Mouse (Mus musculus) megakaryocyte, embryonic 14.5 days (primary cell): ENCODE measurements at regions not wholly inside any gene's neighbourhood (a gene's known extent, or its start where the extent isn't known, plus 50 kb on each side); places are given as distances from the start of the nearest gene placed in this dataset.
A peak's percentile ranks its signal among the peaks of the same experiment; 100 is the strongest.

Experiments used
- H3K27me3 ChIP-seq: replicated peaks from 2 replicates; pipeline ENCODE3; 2012; ENCODE audit warnings: inconsistent platforms
- H3K36me3 ChIP-seq: replicated peaks from 2 replicates; pipeline ENCODE3; 2012; ENCODE audit warnings: low read length, inconsistent platforms, mixed read lengths
- H3K4me1 ChIP-seq: 2 replicates; pipeline ENCODE4 v1.6.1; 2012; ENCODE audit warnings: inconsistent platforms
- H3K4me3 ChIP-seq: replicated peaks from 2 replicates; pipeline ENCODE3; 2012; ENCODE audit warnings: moderate library complexity, mild to moderate bottlenecking, inconsistent platforms
- H3K9me3 ChIP-seq: 2 replicates; pipeline ENCODE4 v1.6.1; 2012; ENCODE audit warnings: inconsistent platforms
- FLI1 ChIP-seq: IDR thresholded peaks from 2 replicates; pipeline ENCODE4 v1.6.1; 2012; ENCODE audit warnings: low read length, inconsistent platforms, mixed read lengths
- GATA1 ChIP-seq: IDR thresholded peaks from 3 replicates; pipeline ENCODE4 v1.6.1; 2012; ENCODE audit warnings: mixed read lengths, low read length, inconsistent platforms, borderline replicate concordance

DNA sequence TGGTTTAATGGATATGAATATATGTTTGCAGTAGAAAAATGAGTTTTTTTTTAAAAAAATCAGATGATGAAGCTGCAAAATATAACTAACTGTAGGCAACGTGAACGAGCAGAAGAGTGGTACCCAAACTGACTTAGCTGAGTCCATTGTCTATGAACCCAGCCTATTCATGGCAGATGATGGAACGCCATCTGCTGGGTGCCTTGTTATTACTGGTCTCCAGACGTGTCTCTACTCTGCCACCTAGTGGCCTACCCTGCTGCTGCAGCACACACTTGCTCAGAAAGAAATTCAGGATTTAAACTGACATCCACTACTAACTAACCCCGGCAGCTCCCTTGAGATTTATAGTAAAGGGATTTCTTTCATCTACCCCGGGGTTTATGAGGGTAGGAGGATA is 143.7 kb downstream of the Csl start:
- Histone ChIP-seq H3K4me1 (no peaks in the 10 kb centered on the region), H3K27me3 (peaks cover 4% of the 10 kb centered on the region), H3K36me3 (no peaks in the 10 kb centered on the region), H3K4me3 (no peak overlapping the region), H3K9me3 (peaks cover 6% of the 10 kb centered on the region)
- TF ChIP-seq FLI1 (no peak), GATA1 (no peak)

GRCm38 (mm10) chr10:99617623-99618022 is 141.8 kb downstream of the Csl start:
- Histone ChIP-seq H3K27me3 (peaks cover 4% of the 10 kb centered on the region), H3K4me1 (no peaks in the 10 kb centered on the region), H3K36me3 (no peaks in the 10 kb centered on the region), H3K9me3 (peaks cover 6% of the 10 kb centered on the region), H3K4me3 (no peak overlapping the region)
- TF ChIP-seq GATA1 = no peak
- TF ChIP-seq FLI1 = no peak

GRCm38 (mm10) chr10:99619421-99620151 is 139.9 kb downstream of the Csl start:
- H3K36me3 ChIP-seq = no peaks in the 10 kb centered on the region
- H3K4me3 ChIP-seq = peak overlapping the region; percentile 14
- peaks cover 4% of the 10 kb centered on the region for H3K27me3 ChIP-seq
- H3K9me3 ChIP-seq = no peaks in the 10 kb centered on the region
- TF ChIP-seq GATA1 = no peak
- TF ChIP-seq FLI1 = no peak
- H3K4me1 ChIP-seq = no peaks in the 10 kb centered on the region

DNA sequence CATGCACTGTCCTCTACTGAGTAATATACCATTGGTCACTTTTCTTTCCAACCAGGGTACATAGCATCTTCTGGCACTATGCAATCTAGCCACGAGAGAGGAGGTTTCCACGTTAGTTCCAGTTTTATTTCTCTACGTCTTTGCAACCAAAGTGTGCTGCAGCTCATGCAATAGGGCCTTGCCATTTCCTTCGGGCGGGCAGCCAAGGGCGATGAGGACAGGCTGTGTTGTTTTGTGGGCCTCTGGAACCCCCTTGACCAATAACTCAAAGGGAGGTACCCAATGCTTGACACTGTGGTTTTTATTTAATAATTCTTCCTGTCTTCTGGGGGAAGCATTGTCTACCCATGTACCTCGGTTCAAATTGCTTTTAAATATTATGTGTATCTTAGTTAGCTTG is 139.0 kb downstream of the Csl start:
- Histone ChIP-seq H3K27me3 (peaks cover 2% of the 10 kb centered on the region), H3K36me3 (no peaks in the 10 kb centered on the region), H3K4me3 (no peak overlapping the region), H3K9me3 (no peaks in the 10 kb centered on the region), H3K4me1 (no peaks in the 10 kb centered on the region)
- TF ChIP-seq FLI1 (no peak), GATA1 (no peak)

DNA sequence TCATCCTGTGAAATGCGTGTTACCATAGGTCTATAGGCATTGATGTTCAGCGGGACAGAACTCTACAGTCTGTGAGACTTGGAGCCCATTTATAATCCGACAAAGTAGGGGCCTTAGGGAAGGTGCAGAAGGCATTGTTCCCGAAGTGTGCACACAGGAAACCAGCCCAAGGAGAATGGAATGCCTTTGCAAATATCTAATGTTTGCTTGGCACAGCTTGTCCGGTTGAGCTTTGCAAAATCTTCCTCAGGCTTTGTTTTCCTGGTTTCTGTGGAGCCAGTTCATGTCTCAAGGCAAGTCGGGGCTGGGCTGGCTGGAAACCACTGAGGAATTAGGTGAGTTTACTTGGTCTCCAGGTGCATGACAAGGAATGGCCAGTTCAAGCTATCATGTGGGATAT is 132.1 kb downstream of the Csl start:
- H3K9me3 ChIP-seq = no peaks in the 10 kb centered on the region
- no peaks in the 10 kb centered on the region for H3K4me1 ChIP-seq
- H3K36me3 ChIP-seq = no peaks in the 10 kb centered on the region
- H3K27me3 ChIP-seq = no peaks in the 10 kb centered on the region
- TF ChIP-seq GATA1 (no peak), FLI1 (no peak)
- H3K4me3 ChIP-seq = no peak overlapping the region

- no peak overlapping the region for H3K4me3 ChIP-seq
- no peaks in the 10 kb centered on the region for H3K9me3 ChIP-seq
- no peaks in the 10 kb centered on the region for H3K36me3 ChIP-seq
- H3K4me1 ChIP-seq = no peaks in the 10 kb centered on the region
- TF ChIP-seq FLI1 (no peak), GATA1 (no peak)
- no peaks in the 10 kb centered on the region for H3K27me3 ChIP-seq
These were observed 127.0 kb downstream of the Csl start for GRCm38 (mm10) chr10:99632250-99632985.

DNA sequence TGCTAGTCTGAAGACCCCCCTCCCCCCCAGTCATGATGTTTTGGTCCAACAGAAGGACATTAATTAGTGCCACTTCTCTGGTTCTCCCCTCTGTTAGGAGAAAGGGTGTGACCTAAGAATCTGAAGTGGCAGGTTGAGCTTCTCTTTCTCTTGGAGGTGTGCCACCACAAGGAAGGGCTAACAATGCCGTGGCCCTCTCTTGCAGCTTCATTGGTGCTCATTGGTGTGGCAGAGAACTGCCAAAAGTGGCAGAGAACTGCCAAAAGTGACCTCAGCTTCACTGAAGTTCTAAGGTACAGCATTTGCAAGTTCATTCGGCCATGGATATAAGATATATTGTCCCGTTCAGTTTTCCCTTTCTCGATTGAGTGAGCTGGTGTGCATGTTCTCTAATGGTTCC is 123.7 kb downstream of the Csl start:
- TF ChIP-seq GATA1 = no peak
- no peak for TF ChIP-seq FLI1
- no peaks in the 10 kb centered on the region for H3K4me1 ChIP-seq
- H3K36me3 ChIP-seq = no peaks in the 10 kb centered on the region
- no peaks in the 10 kb centered on the region for H3K9me3 ChIP-seq
- H3K4me3 ChIP-seq = no peak overlapping the region
- peaks cover 1% of the 10 kb centered on the region for H3K27me3 ChIP-seq

GRCm38 (mm10) chr10:99639022-99639421 is 120.4 kb downstream of the Csl start:
- Histone ChIP-seq H3K27me3 (peaks cover 1% of the 10 kb centered on the region), H3K9me3 (no peaks in the 10 kb centered on the region), H3K4me1 (no peaks in the 10 kb centered on the region), H3K36me3 (no peaks in the 10 kb centered on the region), H3K4me3 (no peak overlapping the region)
- TF ChIP-seq GATA1 (no peak), FLI1 (no peak)

- TF ChIP-seq FLI1 = no peak
- TF ChIP-seq GATA1 = no peak
- H3K27me3 ChIP-seq = peaks cover 1% of the 10 kb centered on the region
- no peaks in the 10 kb centered on the region for H3K9me3 ChIP-seq
- H3K36me3 ChIP-seq = no peaks in the 10 kb centered on the region
- H3K4me3 ChIP-seq = no peak overlapping the region
- no peaks in the 10 kb centered on the region for H3K4me1 ChIP-seq
These were observed 120.0 kb downstream of the Csl start for GRCm38 (mm10) chr10:99639469-99639868.

DNA sequence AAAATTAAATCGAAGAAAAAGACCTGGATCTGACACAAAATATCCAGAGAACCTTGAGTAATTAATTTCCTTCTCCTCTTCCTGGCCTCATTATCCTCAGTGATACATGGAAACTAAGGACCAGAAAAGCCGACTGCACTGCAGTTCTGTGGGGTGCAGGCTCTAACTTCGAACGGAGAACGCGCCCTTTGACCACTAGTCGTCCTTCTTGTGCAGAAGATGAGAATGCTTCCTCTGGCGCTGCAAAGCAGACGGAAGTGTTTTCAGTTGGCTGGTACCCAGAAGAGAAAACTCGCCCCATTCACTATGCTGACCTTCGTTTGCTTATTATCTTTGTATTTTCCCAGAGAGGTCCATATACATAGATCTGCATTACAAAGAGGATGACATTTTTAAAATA is 117.7 kb downstream of the Csl start:
- Histone ChIP-seq H3K4me3 (no peak overlapping the region), H3K27me3 (peaks cover 1% of the 10 kb centered on the region), H3K9me3 (no peaks in the 10 kb centered on the region), H3K4me1 (no peaks in the 10 kb centered on the region), H3K36me3 (no peaks in the 10 kb centered on the region)
- TF ChIP-seq GATA1 (no peak), FLI1 (no peak)
